Mouse (Mus musculus) intestine, embryonic 15.5 days (tissue): ENCODE data around the gene Lipi. TPM values are rescaled to one million over a fixed set of nuclear protein-coding genes. Genes with fewer than 3 reads are reported as not detected.

Experiments used
- ATAC-seq: fragments of 200-750 bp; cut with Nextera tagmentation; 2 replicates; pipeline ENCODE4 v1.8.0; 2017; ENCODE audit warnings: moderate TSS enrichment, moderate library complexity
- H3K27ac ChIP-seq: fragments of 300-500 bp; sonication (generic); 2 replicates; pipeline ENCODE4 v1.5.1; 2015; ENCODE audit warnings: mild to moderate bottlenecking, inconsistent platforms
- H3K27me3 ChIP-seq: fragments of 300-500 bp; sonication (generic); replicated peaks from 2 replicates; pipeline ENCODE4 v1.6.1; 2015; ENCODE audit warnings: inconsistent platforms
- H3K36me3 ChIP-seq: fragments of 300-500 bp; sonication (generic); 2 replicates; pipeline ENCODE4 v1.6.1; 2015; ENCODE audit warnings: inconsistent platforms
- H3K4me1 ChIP-seq: fragments of 300-500 bp; sonication (generic); replicated peaks from 2 replicates; pipeline ENCODE4 v1.6.1; 2015; ENCODE audit warnings: inconsistent platforms
- H3K4me2 ChIP-seq: fragments of 300-500 bp; sonication (generic); replicated peaks from 2 replicates; pipeline ENCODE4 v1.6.1; 2015; ENCODE audit warnings: mild to moderate bottlenecking, inconsistent platforms
- H3K4me3 ChIP-seq: fragments of 300-500 bp; sonication (generic); replicated peaks from 2 replicates; pipeline ENCODE4 v1.5.1; 2015; ENCODE audit warnings: inconsistent platforms
- H3K9ac ChIP-seq: fragments of 300-500 bp; sonication (generic); 2 replicates; pipeline ENCODE4 v1.6.1; 2015; ENCODE audit warnings: inconsistent platforms
- H3K9me3 ChIP-seq: fragments of 300-500 bp; sonication (generic); 2 replicates; pipeline ENCODE4 v1.6.1; 2016; ENCODE audit warnings: inconsistent platforms
- WGBS: fragments of 180-500 bp; shearing (Covaris S2); methylation state at CpG from one replicate; pipeline ENCODE4 v1.1.7; 2015; 5-methylcytosine and 5-hydroxymethylcytosine counted together
- polyA plus RNA-seq: library from polyadenylated mRNA; unstranded; fragments of >200 nt; fragmentation: Nextera tagmentation; extraction: Ambion mirVana; gene quantifications from 2 replicates; pipeline ENCODE4 v1.2.1, GENCODE M21; 2015

Gene Lipi
- polyA plus RNA-seq = not detected in 2 replicates

- ATAC-seq = no peak
- H3K9me3 ChIP-seq = no peaks in the 10 kb centered on the region
- H3K9ac ChIP-seq = no peak within 1 kb of the TSS
- no peak within 1 kb of the TSS for H3K27ac ChIP-seq
- 73% methylated on average over 7 of the region's 7 CpGs for WGBS
- H3K4me1 ChIP-seq = no peaks in the 10 kb centered on the region
- no peak within 1 kb of the TSS for H3K4me3 ChIP-seq
- H3K36me3 ChIP-seq = no peaks in the 10 kb centered on the region
- no peaks in the 10 kb centered on the region for H3K27me3 ChIP-seq
- no peak within 1 kb of the TSS for H3K4me2 ChIP-seq
Measured at GRCm38 (mm10) chr16:75585961-75586360, at the start of gene Lipi. TSS of gene Lipi (minus strand) at chr16:75586061.

GRCm38 (mm10) chr16:75627862-75628261 is 42.0 kb upstream of the Lipi start:
- ATAC-seq = no peak
- WGBS = 94% methylated on average over 2 of the region's 2 CpGs

GRCm38 (mm10) chr16:75617651-75618349 is 31.9 kb upstream of the Lipi start:
- no peak overlapping the region for H3K27ac ChIP-seq
- ATAC-seq = no peak
- no peaks in the 10 kb centered on the region for H3K4me1 ChIP-seq
- no peak overlapping the region for H3K4me2 ChIP-seq
- no peak overlapping the region for H3K9ac ChIP-seq
- no peaks in the 10 kb centered on the region for H3K36me3 ChIP-seq
- H3K9me3 ChIP-seq = no peaks in the 10 kb centered on the region
- no peak overlapping the region for H3K4me3 ChIP-seq
- no peaks in the 10 kb centered on the region for H3K27me3 ChIP-seq
- WGBS = 81% methylated on average over 2 of the region's 2 CpGs

More at GRCm38 (mm10) chr16:75627862-75628261, 42.0 kb upstream of the Lipi start:
- Histone ChIP-seq H3K4me3 (no peak overlapping the region), H3K9ac (no peak overlapping the region), H3K9me3 (no peaks in the 10 kb centered on the region), H3K27me3 (no peaks in the 10 kb centered on the region), H3K4me2 (no peak overlapping the region), H3K27ac (no peak overlapping the region), H3K4me1 (no peaks in the 10 kb centered on the region), H3K36me3 (no peaks in the 10 kb centered on the region)

- Histone ChIP-seq H3K27me3 (no peaks in the 10 kb centered on the region), H3K9ac (no peak overlapping the region), H3K4me1 (no peaks in the 10 kb centered on the region), H3K27ac (no peak overlapping the region), H3K9me3 (no peaks in the 10 kb centered on the region), H3K36me3 (no peaks in the 10 kb centered on the region), H3K4me3 (no peak overlapping the region), H3K4me2 (no peak overlapping the region)
- ATAC-seq = no peak
Measured at GRCm38 (mm10) chr16:75612561-75612960, 26.7 kb upstream of the Lipi start.

- no peaks in the 10 kb centered on the region for H3K9me3 ChIP-seq
- no peaks in the 10 kb centered on the region for H3K4me1 ChIP-seq
- H3K27ac ChIP-seq = no peak overlapping the region
- ATAC-seq = no peak
- no peak overlapping the region for H3K4me2 ChIP-seq
- WGBS = 79% methylated on average over 1 of the region's 1 CpGs
- no peak overlapping the region for H3K9ac ChIP-seq
- H3K27me3 ChIP-seq = no peaks in the 10 kb centered on the region
- H3K4me3 ChIP-seq = no peak overlapping the region
- no peaks in the 10 kb centered on the region for H3K36me3 ChIP-seq
Measured at GRCm38 (mm10) chr16:75606415-75606814, 20.6 kb upstream of the Lipi start.

GRCm38 (mm10) chr16:75593501-75594183 is 7.8 kb upstream of the Lipi start:
- no peaks in the 10 kb centered on the region for H3K4me1 ChIP-seq
- peak overlapping the region; percentile 50; the same call in 1 of the 2 replicates for H3K9ac ChIP-seq
- peak overlapping the region; percentile 75 for H3K4me3 ChIP-seq
- no peak overlapping the region for H3K27ac ChIP-seq
- H3K4me2 ChIP-seq = peak overlapping the region; percentile 92
- ATAC-seq = peak; percentile 23; the same call in 1 of the 2 replicates
- H3K9me3 ChIP-seq = no peaks in the 10 kb centered on the region
- no peaks in the 10 kb centered on the region for H3K36me3 ChIP-seq
- 15% methylated on average over 15 of the region's 15 CpGs for WGBS
- no peaks in the 10 kb centered on the region for H3K27me3 ChIP-seq

GRCm38 (mm10) chr16:75592671-75593500 is 7.0 kb upstream of the Lipi start, which contains the start of gene Rbm11:
TSS of gene Rbm11 (plus strand) at chr16:75592844.
- Histone ChIP-seq H3K36me3 (no peaks in the 10 kb centered on the region), H3K9ac (peak within 1 kb of the TSS; percentile 50), H3K4me3 (peak within 1 kb of the TSS; percentile 75), H3K4me2 (peak within 1 kb of the TSS; percentile 92), H3K27ac (no peak within 1 kb of the TSS), H3K9me3 (no peaks in the 10 kb centered on the region), H3K4me1 (no peaks in the 10 kb centered on the region), H3K27me3 (no peaks in the 10 kb centered on the region)
- whole genome bisulfite sequencing = under 1% methylated on average over 52 of the region's 55 CpGs
- ATAC-seq = peak; percentile 99

GRCm38 (mm10) chr16:75586466-75586865 is 605 bp upstream of the Lipi start:
- Histone ChIP-seq H3K27me3 (no peaks in the 10 kb centered on the region), H3K36me3 (no peaks in the 10 kb centered on the region), H3K27ac (no peak overlapping the region), H3K4me2 (no peak overlapping the region), H3K4me3 (no peak overlapping the region), H3K9me3 (no peaks in the 10 kb centered on the region), H3K9ac (no peak overlapping the region), H3K4me1 (no peaks in the 10 kb centered on the region)
- ATAC-seq = no peak
- WGBS = 27% methylated on average over 3 of the region's 3 CpGs

- no peaks in the 10 kb centered on the region for H3K36me3 ChIP-seq
- H3K27me3 ChIP-seq = no peaks in the 10 kb centered on the region
- no peak overlapping the region for H3K4me2 ChIP-seq
- no peak overlapping the region for H3K27ac ChIP-seq
- no peak overlapping the region for H3K9ac ChIP-seq
- WGBS = 37% methylated on average over 5 of the region's 5 CpGs
- peak; percentile 75 for ATAC-seq
- H3K4me3 ChIP-seq = no peak overlapping the region
- no peaks in the 10 kb centered on the region for H3K4me1 ChIP-seq
- H3K9me3 ChIP-seq = no peaks in the 10 kb centered on the region
Measured at GRCm38 (mm10) chr16:75582279-75582678, 3.6 kb downstream of the Lipi start.

- ATAC-seq = no peak
- 94% methylated on average over 2 of the region's 2 CpGs for WGBS
- Histone ChIP-seq H3K27me3 (no peaks in the 10 kb centered on the region), H3K27ac (no peak overlapping the region), H3K4me3 (no peak overlapping the region), H3K36me3 (no peaks in the 10 kb centered on the region), H3K9me3 (no peaks in the 10 kb centered on the region), H3K4me2 (no peak overlapping the region), H3K4me1 (no peaks in the 10 kb centered on the region), H3K9ac (no peak overlapping the region)
Measured at GRCm38 (mm10) chr16:75562910-75563309, 23.0 kb downstream of the Lipi start.

GRCm38 (mm10) chr16:75545310-75545709 is 40.6 kb downstream of the Lipi start:
- H3K36me3 ChIP-seq = no peaks in the 10 kb centered on the region
- H3K4me2 ChIP-seq = no peak overlapping the region
- no peak for ATAC-seq
- H3K4me1 ChIP-seq = no peaks in the 10 kb centered on the region
- H3K4me3 ChIP-seq = no peak overlapping the region
- no peak overlapping the region for H3K27ac ChIP-seq
- WGBS = 71% methylated on average over 1 of the region's 1 CpGs
- no peaks in the 10 kb centered on the region for H3K9me3 ChIP-seq
- H3K27me3 ChIP-seq = no peaks in the 10 kb centered on the region
- no peak overlapping the region for H3K9ac ChIP-seq
